Mouse (Mus musculus) bone marrow, adult 2 months (tissue): ENCODE results near the gene Ube2k.

Source experiments
- CTCF ChIP-seq: fragments of 200-500 bp; IDR thresholded peaks from 2 replicates; pipeline ENCODE4 v1.5.1; 2011; ENCODE audit warnings: low read length, control low read depth; ENCODE audit not compliant: control insufficient read depth, insufficient read depth
- POLR2A ChIP-seq: fragments of 200-500 bp; IDR thresholded peaks from 2 replicates; pipeline ENCODE4 v1.6.1; 2011; ENCODE audit warnings: low read depth, mild to moderate bottlenecking, control low read depth, low read length, borderline replicate concordance; ENCODE audit not compliant: control insufficient read depth

DNA sequence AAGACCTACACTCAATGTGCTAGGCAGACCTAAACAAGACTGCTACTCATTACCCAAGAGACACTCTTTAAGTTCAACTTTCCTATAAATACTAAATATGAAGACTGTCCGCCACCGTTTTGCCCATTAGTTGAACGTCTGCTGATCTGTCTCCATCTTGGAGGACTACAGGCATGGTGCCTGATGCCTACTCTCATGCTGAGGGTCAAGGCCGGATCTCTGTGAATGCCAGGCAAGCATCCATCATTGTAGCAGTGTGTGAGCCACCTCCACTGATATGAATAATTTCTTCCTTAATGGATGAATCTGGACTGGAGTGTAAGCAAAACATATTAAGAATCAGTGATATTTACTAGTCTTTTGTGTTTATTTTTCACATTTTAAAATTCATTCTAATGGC is 73.5 kb downstream of the Ube2k start:
- TF ChIP-seq CTCF, result no peak
- no peak for TF ChIP-seq POLR2A
